Mouse (Mus musculus) brain, embryonic 14.5 days (tissue): ENCODE results near the gene 1110051M20Rik.

Experiments used
- CTCF ChIP-seq: fragments of 200-500 bp; IDR thresholded peaks from 2 replicates; pipeline ENCODE4 v1.5.1; 2012; ENCODE audit warnings: inconsistent platforms, mild to moderate bottlenecking, moderate library complexity, borderline replicate concordance; ENCODE audit not compliant: insufficient read depth, insufficient read length; ENCODE audit errors: extremely low read depth
- POLR2A ChIP-seq: fragments of 200-500 bp; IDR thresholded peaks from 2 replicates; pipeline ENCODE4 v1.6.1; 2012; ENCODE audit warnings: mild to moderate bottlenecking, inconsistent platforms, borderline replicate concordance; ENCODE audit not compliant: poor library complexity, insufficient read depth, insufficient read length, severe bottlenecking; ENCODE audit errors: extremely low read depth

DNA sequence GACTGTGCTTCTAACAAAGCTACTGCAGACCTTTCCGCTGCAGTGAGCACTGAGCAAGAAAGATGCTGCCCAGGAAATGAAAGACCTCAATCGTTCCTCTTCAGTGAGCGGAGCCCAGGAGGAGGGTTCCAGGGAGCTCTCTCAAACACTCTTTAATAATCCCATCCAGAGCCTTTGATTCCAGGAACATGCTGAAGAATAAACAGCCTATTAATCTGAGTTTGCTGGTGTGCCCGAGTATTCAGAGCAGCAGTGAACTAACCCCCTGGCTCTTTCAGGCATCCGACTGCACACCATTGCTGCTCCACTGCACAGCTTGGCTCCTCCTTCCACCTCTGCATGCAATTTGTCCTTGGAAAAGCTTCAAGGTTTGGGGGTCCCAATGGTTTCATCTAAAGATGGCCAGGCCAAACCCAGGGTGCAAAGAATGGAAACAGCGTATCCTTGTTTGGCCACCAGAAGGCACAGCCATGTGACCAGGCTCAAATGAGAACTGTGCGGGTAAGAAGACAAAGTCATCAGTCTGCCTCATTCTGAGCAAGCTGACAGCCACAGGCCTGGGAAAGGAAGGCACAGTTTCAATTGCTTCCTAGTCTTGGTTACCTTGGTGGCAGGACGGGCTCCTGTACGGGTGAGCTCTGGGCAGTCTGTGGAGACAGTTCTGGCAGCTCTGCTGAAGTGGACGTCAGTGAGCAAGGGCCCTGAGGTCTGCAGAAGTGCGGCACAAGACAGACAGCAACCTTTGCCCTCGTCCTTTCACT, 116.4 kb downstream of the 1110051M20Rik start:
- TF ChIP-seq CTCF (no peak), POLR2A (no peak)
